Mouse (Mus musculus) heart, embryonic 11.5 days (tissue): Measurements from ENCODE around the gene Tcf7l1. TPM values are rescaled to one million over a fixed set of nuclear protein-coding genes. Genes with fewer than 3 reads are reported as not detected.
A peak's percentile ranks its signal among the peaks of the same experiment; 100 is the strongest.

Source experiments
- ATAC-seq: fragments of 200-750 bp; cut with Nextera tagmentation; replicated peaks from 2 replicates; pipeline ENCODE4 v1.8.0; 2017; ENCODE audit warnings: moderate library complexity; ENCODE audit not compliant: insufficient number of reproducible peaks, low FRiP score, low TSS enrichment
- H3K27ac ChIP-seq: fragments of 300-500 bp; sonication (generic); 2 replicates; pipeline ENCODE4 v1.5.1; 2014; ENCODE audit warnings: mild to moderate bottlenecking, low read depth, low read length
- H3K27me3 ChIP-seq: fragments of 300-500 bp; sonication (generic); 2 replicates; pipeline ENCODE4 v1.6.1; 2014; ENCODE audit warnings: mild to moderate bottlenecking, low read length, mixed read lengths; ENCODE audit not compliant: control insufficient read depth, insufficient read depth
- H3K36me3 ChIP-seq: fragments of 300-500 bp; sonication (generic); 2 replicates; pipeline ENCODE4 v1.6.1; 2014; ENCODE audit warnings: mild to moderate bottlenecking, low read length, moderate library complexity, mixed read lengths; ENCODE audit not compliant: control insufficient read depth, insufficient read depth
- H3K4me1 ChIP-seq: fragments of 300-500 bp; sonication (generic); 2 replicates; pipeline ENCODE4 v1.6.1; 2014; ENCODE audit warnings: low read length; ENCODE audit not compliant: control insufficient read depth, insufficient read depth
- H3K4me2 ChIP-seq: fragments of 300-500 bp; sonication (generic); 2 replicates; pipeline ENCODE4 v1.6.1; 2014; ENCODE audit warnings: mild to moderate bottlenecking, moderate library complexity
- H3K4me3 ChIP-seq: fragments of 300-500 bp; sonication (generic); 2 replicates; pipeline ENCODE4 v1.5.1; 2014; ENCODE audit warnings: low read depth, low read length
- H3K9ac ChIP-seq: fragments of 300-500 bp; sonication (generic); 2 replicates; pipeline ENCODE4 v1.6.1; 2014; ENCODE audit warnings: mild to moderate bottlenecking, low read depth, low read length, moderate library complexity
- H3K9me3 ChIP-seq: fragments of 300-500 bp; sonication (generic); replicated peaks from 2 replicates; pipeline ENCODE4 v1.6.1; 2016; ENCODE audit warnings: low read length; ENCODE audit not compliant: control insufficient read depth
- WGBS: fragments of 180-500 bp; shearing (Covaris S2); extraction: QIAGEN DNeasy Blood & Tissue Kit; methylation state at CpG from one replicate; pipeline ENCODE4 v1.1.7; 2014; ENCODE audit not compliant: insufficient replicate concordance; 5-methylcytosine and 5-hydroxymethylcytosine counted together
- polyA plus RNA-seq: library from polyadenylated mRNA; unstranded; fragments of >200 nt; fragmentation: Nextera tagmentation; extraction: Ambion mirVana; gene quantifications from 2 replicates; pipeline ENCODE4 v1.2.1, GENCODE M21; 2014

Tcf7l1 gene
- polyA plus RNA-seq, 1 experiment from 2014 or later = 15.7 TPM

DNA sequence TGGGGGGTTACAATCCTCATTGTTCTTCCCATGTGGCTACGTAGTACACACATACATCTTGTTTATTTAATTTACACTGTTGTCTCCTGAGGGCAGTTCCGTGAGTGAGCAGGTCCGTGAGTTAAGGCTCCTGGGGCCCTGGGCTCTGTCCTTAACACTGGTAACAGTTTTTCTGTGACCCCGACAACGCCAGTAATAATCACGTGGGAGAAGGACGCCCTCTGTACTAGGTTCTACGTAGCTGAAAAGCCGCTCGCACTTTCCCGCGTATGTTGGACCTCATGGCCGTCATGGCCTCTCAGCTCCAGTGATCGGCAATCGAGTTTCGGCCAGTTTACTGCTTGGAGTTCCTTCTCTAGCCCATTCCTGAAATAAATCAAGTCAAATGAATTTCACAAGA lies 6.4 kb upstream of the Tcf7l1 start:
- Histone ChIP-seq H3K4me1 (no peaks in the 10 kb centered on the region), H3K9ac (no peak overlapping the region), H3K9me3 (no peaks in the 10 kb centered on the region), H3K4me2 (no peak overlapping the region), H3K36me3 (no peaks in the 10 kb centered on the region), H3K27ac (no peak overlapping the region), H3K27me3 (no peaks in the 10 kb centered on the region), H3K4me3 (no peak overlapping the region)
- WGBS = 56% methylated on average over 16 of the region's 16 CpGs
- no peak for ATAC-seq

DNA sequence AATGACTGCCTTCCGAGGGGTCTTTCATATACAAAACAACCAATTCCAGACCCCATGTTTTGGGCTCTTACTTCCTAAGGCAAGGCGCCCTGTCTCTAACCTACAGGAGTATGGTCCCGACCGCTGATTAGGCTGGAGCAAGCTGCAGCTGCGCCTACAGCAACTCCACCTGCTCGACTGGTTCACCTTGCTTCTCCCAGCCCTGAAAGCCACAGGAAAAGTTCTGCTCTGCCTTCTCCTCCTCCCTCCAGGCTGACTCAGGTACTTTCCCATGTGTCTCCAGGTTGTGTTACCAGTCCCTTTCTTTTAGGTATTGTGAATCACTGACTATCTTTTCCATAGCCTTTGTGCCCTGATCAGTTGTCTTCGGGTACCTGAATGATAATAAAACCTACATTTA lies 5.8 kb upstream of the Tcf7l1 start:
- Histone ChIP-seq H3K4me2 (no peak overlapping the region), H3K27ac (no peak overlapping the region), H3K9me3 (no peaks in the 10 kb centered on the region), H3K9ac (no peak overlapping the region), H3K27me3 (no peaks in the 10 kb centered on the region), H3K36me3 (no peaks in the 10 kb centered on the region), H3K4me3 (no peak overlapping the region), H3K4me1 (no peaks in the 10 kb centered on the region)
- WGBS = 61% methylated on average over 7 of the region's 7 CpGs
- no peak for ATAC-seq

DNA sequence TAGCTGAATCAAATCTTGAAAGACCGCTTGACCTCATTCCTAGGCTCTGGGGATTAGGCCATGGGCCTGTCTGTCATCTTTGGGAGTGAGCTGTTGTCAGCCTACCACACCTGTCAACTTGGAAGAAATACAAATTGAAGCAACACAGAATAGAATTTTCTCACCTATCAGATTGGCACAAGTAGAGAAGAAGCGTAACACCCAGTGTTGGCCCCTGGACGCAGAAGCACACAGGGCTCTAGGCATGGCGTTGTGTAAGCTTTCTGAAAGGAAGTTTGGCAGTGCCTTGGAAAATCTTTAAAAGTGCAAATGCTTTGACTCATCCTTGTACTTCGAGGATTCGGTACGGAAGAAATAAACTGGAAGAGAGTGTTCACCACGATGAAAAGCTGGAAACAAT lies 3.6 kb upstream of the Tcf7l1 start:
- Histone ChIP-seq H3K9me3 (no peaks in the 10 kb centered on the region), H3K9ac (no peak overlapping the region)
- 87% methylated on average over 8 of the region's 8 CpGs for whole genome bisulfite sequencing

DNA sequence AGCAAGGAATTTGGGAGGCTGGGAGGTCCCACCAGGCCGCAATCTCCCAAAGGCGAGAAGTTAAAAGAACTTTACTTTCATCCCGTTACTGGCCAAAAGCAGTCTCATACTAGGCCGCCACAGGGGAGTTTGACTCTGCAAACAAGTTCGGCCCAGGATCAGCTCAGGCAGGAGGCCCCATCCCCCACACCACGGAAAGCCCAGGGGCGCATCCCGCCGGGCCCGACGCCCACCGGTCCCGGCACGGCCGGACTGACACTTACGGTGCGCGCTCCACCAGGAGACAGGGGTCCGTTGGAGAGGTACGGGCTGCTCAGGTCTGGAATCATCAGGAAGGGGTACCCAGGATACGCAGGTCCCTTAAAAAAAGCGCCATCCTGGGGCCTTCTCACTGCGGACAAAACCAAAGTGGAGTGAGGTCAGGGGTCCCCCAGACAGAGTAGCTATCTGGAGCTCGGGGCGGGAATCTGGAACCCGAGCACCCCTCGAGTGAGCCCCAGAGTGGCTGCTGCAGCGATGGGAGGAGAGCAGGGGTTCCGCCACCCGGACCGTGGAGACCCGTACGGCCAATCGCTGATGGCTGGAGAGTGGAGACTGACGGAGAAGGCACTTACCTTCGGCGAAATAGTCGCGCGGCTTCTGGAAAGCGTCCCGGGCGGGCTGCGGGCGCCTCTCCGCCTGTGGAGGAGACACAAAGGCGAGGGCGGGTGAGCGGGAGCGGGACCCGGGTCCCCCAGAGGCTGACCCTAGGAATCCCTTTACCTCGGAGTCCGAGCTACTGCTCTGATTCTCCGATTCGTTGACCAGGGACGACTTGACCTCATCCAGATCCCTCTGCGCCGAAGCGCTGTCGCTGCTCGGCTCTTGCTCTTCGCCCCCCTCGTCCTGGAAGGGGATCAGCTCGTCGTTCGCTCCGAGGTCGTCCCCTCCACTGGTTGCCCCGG lies 834 bp downstream of the Tcf7l1 start:
- ATAC-seq = peak; percentile 15; the same call in 1 of the 2 replicates
- Histone ChIP-seq H3K4me3 (peak overlapping the region; percentile 84), H3K9me3 (no peaks in the 10 kb centered on the region), H3K27me3 (no peaks in the 10 kb centered on the region), H3K4me2 (peak overlapping the region; percentile 89), H3K27ac (peak overlapping the region; percentile 71), H3K9ac (peak overlapping the region; percentile 83), H3K4me1 (peaks cover 5% of the 10 kb centered on the region), H3K36me3 (no peaks in the 10 kb centered on the region; the same call in 1 of the 2 replicates)
- 0% methylated on average over 69 of the region's 69 CpGs for WGBS

More for the DNA sequence above, 3.6 kb upstream of the Tcf7l1 start:
- no peaks in the 10 kb centered on the region for H3K27me3 ChIP-seq
- H3K4me3 ChIP-seq = no peak overlapping the region
- no peaks in the 10 kb centered on the region for H3K36me3 ChIP-seq
- H3K4me1 ChIP-seq = no peaks in the 10 kb centered on the region; the same call in 1 of the 2 replicates
- no peak overlapping the region for H3K27ac ChIP-seq
- no peak overlapping the region for H3K4me2 ChIP-seq
- no peak for ATAC-seq

DNA sequence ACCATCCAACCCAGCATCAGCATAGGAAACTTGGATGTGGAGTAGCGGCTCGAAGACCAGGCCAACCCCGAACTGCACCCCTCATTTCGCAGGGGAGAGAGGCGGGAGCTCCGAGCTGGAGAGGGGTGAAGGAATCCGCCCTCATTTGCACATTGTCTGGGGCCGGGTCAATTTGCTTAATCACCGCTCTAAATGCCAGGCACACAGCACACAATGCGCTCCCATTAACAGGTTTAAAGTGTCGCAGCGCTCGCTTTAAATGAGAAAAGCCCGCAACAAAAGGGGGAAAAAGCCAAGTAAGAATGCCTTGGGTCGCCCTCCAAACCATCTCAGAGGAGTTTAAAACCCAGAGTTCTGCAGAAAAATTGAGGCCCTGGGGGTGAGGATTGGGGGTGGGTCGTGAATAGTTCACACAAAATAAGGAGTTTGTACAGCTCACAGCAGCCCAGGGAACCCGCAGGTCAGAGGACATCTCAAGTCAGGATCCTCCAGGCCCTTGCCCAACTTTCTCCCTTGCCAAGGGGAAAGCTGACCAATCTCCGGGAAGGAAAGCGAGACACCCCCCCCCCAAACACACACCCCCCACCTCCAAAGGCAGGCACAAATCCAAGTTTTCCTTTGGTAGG lies 1.6 kb downstream of the Tcf7l1 start:
- WGBS = 8% methylated on average over 19 of the region's 19 CpGs
- H3K4me3 ChIP-seq = peak overlapping the region; percentile 84
- no peaks in the 10 kb centered on the region; the same call in 1 of the 2 replicates for H3K36me3 ChIP-seq
- H3K4me2 ChIP-seq = peak overlapping the region; percentile 89
- no peaks in the 10 kb centered on the region for H3K9me3 ChIP-seq
- ATAC-seq = no peak
- H3K27me3 ChIP-seq = no peaks in the 10 kb centered on the region
- H3K9ac ChIP-seq = peak overlapping the region; percentile 83
- no peak overlapping the region for H3K27ac ChIP-seq
- peaks cover 5% of the 10 kb centered on the region for H3K4me1 ChIP-seq

DNA sequence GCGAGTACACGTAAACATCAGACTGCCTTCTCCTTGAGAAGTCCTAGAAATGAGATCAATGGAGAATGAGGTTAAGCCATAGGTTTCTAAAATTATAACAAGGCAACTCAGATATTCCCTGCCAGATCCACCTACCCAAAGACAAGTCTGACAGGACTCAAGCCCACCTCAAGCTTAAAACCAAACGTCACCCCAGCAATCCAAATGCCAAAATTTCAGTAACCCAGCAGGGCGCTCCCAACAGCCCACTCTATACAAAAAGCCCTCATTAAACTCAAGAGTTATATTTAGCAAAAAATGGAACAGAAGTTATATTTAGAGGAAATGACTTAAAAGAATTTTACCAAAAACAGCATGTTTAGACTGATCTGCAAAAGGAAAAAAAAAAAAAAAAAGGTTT lies 5.3 kb downstream of the Tcf7l1 start:
- Histone ChIP-seq H3K4me2 (no peak overlapping the region), H3K4me1 (peaks cover 5% of the 10 kb centered on the region; the same call in 1 of the 2 replicates), H3K27me3 (no peaks in the 10 kb centered on the region), H3K9me3 (no peaks in the 10 kb centered on the region; the same call in 1 of the 2 replicates), H3K27ac (no peak overlapping the region), H3K9ac (no peak overlapping the region), H3K36me3 (peaks cover 3% of the 10 kb centered on the region), H3K4me3 (no peak overlapping the region)
- ATAC-seq = no peak
- WGBS = 89% methylated on average over 4 of the region's 4 CpGs

DNA sequence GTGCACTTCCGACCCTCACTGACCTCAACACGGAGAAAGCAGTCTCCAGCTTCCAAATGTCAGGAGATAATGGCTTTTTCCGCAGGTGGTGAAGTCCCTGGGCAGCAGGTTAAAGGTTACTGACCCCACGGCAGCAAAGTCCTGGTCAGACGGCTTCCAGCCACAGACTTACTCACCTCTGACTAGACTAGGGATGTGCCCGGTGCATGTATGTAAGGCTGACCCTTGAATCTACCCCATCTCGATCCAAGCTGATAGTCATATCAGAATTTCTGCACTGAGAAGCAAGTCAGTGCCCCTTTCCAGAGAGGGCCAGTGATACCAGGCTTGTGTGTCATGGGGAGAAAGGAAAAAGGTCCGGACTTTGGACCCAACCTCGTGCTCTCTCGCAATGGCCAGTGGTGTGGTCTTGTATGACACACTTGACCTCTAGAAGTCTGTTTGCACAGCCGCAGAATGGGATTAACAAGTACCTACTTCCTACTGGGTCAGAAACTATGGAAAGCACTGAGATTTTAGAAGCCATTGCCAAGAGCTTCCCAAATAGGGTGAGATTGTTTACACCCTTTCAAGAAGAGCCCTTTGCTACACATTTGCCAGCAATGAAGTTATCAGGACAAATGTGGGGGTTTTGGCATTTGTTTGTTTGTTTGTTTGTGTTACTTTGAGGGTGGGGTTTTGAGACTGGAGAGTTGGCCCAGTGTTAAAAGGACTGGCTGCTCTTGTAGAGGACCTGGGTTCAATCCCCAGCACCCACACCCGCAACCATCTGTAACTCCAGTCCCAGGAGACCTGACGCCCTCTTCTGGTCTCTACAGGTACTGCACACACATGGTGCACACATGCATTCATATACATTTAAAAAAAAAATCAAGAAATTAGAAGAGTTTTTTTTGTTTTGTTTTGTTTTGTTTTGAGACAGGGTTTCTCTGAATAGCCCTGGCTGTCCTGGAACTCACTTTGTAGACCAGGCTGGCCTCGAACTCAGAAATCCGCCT lies 10.0 kb downstream of the Tcf7l1 start:
- no peak overlapping the region for H3K4me3 ChIP-seq
- H3K4me1 ChIP-seq = peaks cover 14% of the 10 kb centered on the region
- no peak overlapping the region for H3K27ac ChIP-seq
- no peak overlapping the region for H3K9ac ChIP-seq
- ATAC-seq = no peak
- no peaks in the 10 kb centered on the region; the same call in 1 of the 2 replicates for H3K9me3 ChIP-seq
- no peaks in the 10 kb centered on the region for H3K27me3 ChIP-seq
- H3K36me3 ChIP-seq = peaks cover 3% of the 10 kb centered on the region
- 79% methylated on average over 15 of the region's 15 CpGs for WGBS
- no peak overlapping the region for H3K4me2 ChIP-seq

DNA sequence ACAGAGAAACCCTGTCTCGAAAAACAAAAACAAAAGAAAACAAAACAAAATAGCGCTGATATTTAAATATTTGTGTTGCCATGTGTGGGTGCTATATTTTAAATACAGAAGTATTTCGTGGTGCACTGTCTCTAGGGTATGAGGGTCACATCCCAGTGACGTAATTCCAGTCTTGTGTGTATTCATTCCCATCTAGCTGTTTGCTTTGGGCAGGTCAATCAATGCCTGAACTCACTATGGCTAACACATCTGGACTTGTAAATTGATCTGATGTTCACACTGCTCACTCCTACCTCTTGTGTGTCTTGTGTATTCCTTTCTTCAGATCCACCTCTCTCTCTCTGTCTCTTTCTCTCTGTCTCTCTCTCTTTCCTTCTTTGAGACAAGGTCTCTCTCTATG lies 11.8 kb downstream of the Tcf7l1 start:
- Histone ChIP-seq H3K4me1 (peaks cover 14% of the 10 kb centered on the region), H3K27me3 (no peaks in the 10 kb centered on the region), H3K4me3 (no peak overlapping the region), H3K36me3 (peaks cover 6% of the 10 kb centered on the region), H3K9me3 (no peaks in the 10 kb centered on the region; the same call in 1 of the 2 replicates), H3K27ac (no peak overlapping the region), H3K4me2 (no peak overlapping the region), H3K9ac (no peak overlapping the region)
- ATAC-seq = no peak
- 89% methylated on average over 4 of the region's 4 CpGs for WGBS
